Mouse (Mus musculus) neural tube, embryonic 15.5 days (tissue): ENCODE measurements around the gene Maip1. TPM values are rescaled to one million over a fixed set of nuclear protein-coding genes. Genes with fewer than 3 reads are reported as not detected.

Experiments used
- ATAC-seq: fragments of 200-750 bp; cut with Nextera tagmentation; 2 replicates; pipeline ENCODE4 v1.8.0; 2017; ENCODE audit warnings: mild to moderate bottlenecking, moderate TSS enrichment, moderate library complexity; ENCODE audit not compliant: low FRiP score
- H3K27ac ChIP-seq: fragments of 300-500 bp; sonication (generic); replicated peaks from 2 replicates; pipeline ENCODE4 v1.5.1; 2015; ENCODE audit warnings: mild to moderate bottlenecking, inconsistent platforms
- H3K27me3 ChIP-seq: fragments of 300-500 bp; sonication (generic); replicated peaks from 2 replicates; pipeline ENCODE4 v1.6.1; 2015; ENCODE audit warnings: inconsistent platforms
- H3K36me3 ChIP-seq: fragments of 300-500 bp; sonication (generic); 2 replicates; pipeline ENCODE4 v1.6.1; 2015; ENCODE audit warnings: inconsistent platforms
- H3K4me1 ChIP-seq: fragments of 300-500 bp; sonication (generic); 2 replicates; pipeline ENCODE4 v1.6.1; 2015; ENCODE audit warnings: inconsistent platforms
- H3K4me2 ChIP-seq: fragments of 300-500 bp; sonication (generic); 2 replicates; pipeline ENCODE4 v1.6.1; 2015; ENCODE audit warnings: inconsistent platforms, mild to moderate bottlenecking, moderate library complexity
- H3K4me3 ChIP-seq: fragments of 300-500 bp; sonication (generic); replicated peaks from 2 replicates; pipeline ENCODE4 v1.5.1; 2015; ENCODE audit warnings: mild to moderate bottlenecking, inconsistent platforms
- H3K9ac ChIP-seq: fragments of 300-500 bp; sonication (generic); replicated peaks from 2 replicates; pipeline ENCODE4 v1.6.1; 2015; ENCODE audit warnings: mild to moderate bottlenecking, inconsistent platforms
- H3K9me3 ChIP-seq: fragments of 300-500 bp; sonication (generic); replicated peaks from 2 replicates; pipeline ENCODE4 v1.6.1; 2016; ENCODE audit warnings: inconsistent platforms
- WGBS: fragments of 180-500 bp; shearing (Covaris S2); methylation state at CpG from one replicate; pipeline ENCODE4 v1.1.7; 2015; ENCODE audit warnings: mixed read lengths; 5-methylcytosine and 5-hydroxymethylcytosine counted together
- polyA plus RNA-seq: library from polyadenylated mRNA; unstranded; fragments of >200 nt; fragmentation: Nextera tagmentation; extraction: Ambion mirVana; gene quantifications from 2 replicates; pipeline ENCODE4 v1.2.1, GENCODE M21; 2015

The Maip1 gene
- polyA plus RNA-seq: 17.5 and 18.1 TPM in 2 replicates

DNA sequence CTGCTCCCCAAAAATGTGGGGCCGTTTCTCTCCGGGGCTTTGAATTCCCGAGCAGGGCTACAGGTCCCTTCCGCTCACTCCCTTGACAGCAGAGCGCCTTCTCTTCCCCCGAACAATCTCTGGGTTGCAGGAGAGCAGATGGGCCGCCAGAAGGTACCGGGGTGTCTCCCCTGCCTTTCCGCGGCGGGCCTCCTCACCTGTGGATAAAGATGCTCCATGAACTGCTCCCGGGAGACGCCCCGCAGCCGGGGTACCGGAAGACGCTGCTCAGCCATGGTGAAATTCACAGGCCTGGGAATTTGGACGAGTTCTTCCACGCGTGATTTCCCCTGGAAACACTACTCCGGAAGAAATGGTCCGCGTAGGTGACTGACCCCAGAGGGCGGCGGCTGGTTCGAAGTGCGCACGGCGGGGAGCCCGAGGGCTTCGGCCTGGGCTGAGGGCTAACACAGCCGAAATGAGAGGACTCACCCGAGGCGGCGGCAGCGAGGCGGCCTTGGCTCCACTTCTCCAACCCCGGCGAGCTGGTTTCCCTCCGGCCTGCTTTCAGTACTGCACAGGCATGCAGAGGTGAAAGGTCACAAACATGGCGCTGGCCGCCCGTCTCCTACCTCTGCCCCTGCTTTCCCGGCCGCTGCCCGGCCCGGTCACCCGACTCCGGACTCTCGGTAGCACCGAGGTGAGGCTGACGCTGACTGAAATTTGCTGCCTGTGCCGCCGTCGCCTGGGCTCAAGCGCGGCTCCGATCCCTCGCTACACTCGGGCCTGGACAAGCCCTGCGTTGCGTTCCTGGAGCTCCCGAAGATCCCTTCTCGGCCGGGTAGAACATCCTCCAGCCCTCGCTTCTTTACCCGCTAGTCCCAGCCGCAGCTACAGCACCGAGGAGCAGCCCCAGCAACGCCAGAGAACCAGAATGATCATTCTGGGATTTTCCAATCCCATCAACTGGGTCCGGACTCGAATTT, at the start of gene Maip1, which contains the start of gene Tyw5:
TSS of gene Maip1 (plus strand) at position 142 of the 965 bp plus-strand sequence.
TSS of gene Tyw5 (minus strand) at position 915 of the 965 bp plus-strand sequence.
- H3K9me3 ChIP-seq: no peaks in the 10 kb centered on the region
- H3K4me3 ChIP-seq: peak within 1 kb of the TSS; percentile 93
- H3K27ac ChIP-seq: peak within 1 kb of the TSS; percentile 96
- H3K36me3 ChIP-seq: no peaks in the 10 kb centered on the region
- ATAC-seq: peak; percentile 93
- under 1% methylated on average over 72 of the region's 72 CpGs for WGBS
- H3K27me3 ChIP-seq: no peaks in the 10 kb centered on the region
- peaks cover 35% of the 10 kb centered on the region for H3K4me1 ChIP-seq
- peak within 1 kb of the TSS; percentile 86 for H3K9ac ChIP-seq
- H3K4me2 ChIP-seq: peak within 1 kb of the TSS; percentile 82

DNA sequence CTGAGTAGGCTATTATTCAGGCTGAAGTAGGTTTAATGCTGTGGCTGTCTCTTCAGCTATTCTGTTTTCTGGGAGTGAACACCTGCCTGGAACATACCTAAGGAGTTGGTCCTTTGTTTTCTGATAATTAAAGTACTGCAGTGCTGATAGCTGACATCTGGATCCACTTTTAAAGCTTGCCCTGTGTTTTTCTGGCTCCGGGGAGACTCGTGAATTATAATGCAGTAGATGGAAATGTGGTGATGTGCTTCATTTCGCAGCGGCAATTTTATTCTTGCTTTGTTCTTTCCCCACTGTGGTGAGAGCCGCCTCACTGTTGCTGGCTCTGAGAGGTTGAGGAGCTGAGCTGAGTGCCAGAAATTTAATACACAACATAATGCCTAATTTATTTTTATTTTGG, 47.6 kb upstream of the Maip1 start:
- H3K9ac ChIP-seq: no peak overlapping the region
- H3K36me3 ChIP-seq: no peaks in the 10 kb centered on the region
- 49% methylated on average over 5 of the region's 5 CpGs for WGBS
- peak; percentile 55; the same call in 1 of the 2 replicates for ATAC-seq
- H3K4me2 ChIP-seq: no peak overlapping the region
- H3K27me3 ChIP-seq: no peaks in the 10 kb centered on the region
- H3K4me3 ChIP-seq: no peak overlapping the region
- H3K9me3 ChIP-seq: no peaks in the 10 kb centered on the region
- H3K4me1 ChIP-seq: no peaks in the 10 kb centered on the region
- no peak overlapping the region for H3K27ac ChIP-seq

DNA sequence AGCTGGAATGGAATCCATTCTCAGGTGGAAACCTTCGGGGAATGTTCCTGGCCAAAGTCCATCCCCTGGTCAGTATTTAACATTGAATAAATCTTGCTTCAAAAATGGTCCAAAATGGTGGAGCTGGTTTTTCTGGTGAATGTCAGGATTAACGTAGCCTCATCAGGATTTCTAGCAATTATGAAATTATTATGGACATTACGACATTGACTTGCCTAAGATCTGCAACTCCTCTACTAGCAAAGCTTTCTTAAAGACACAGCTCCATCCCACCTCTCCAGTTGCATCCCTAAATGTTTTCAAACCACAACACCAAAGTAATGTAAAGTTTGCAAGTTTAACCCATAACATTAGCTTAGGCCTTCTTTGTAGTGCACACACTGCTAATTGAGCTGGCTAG, 38.7 kb upstream of the Maip1 start:
- Histone ChIP-seq H3K9me3 (no peaks in the 10 kb centered on the region), H3K27me3 (no peaks in the 10 kb centered on the region), H3K9ac (no peak overlapping the region), H3K4me3 (no peak overlapping the region), H3K27ac (no peak overlapping the region), H3K4me1 (no peaks in the 10 kb centered on the region), H3K4me2 (no peak overlapping the region), H3K36me3 (no peaks in the 10 kb centered on the region)
- no peak for ATAC-seq
- WGBS: 96% methylated on average over 3 of the region's 3 CpGs

DNA sequence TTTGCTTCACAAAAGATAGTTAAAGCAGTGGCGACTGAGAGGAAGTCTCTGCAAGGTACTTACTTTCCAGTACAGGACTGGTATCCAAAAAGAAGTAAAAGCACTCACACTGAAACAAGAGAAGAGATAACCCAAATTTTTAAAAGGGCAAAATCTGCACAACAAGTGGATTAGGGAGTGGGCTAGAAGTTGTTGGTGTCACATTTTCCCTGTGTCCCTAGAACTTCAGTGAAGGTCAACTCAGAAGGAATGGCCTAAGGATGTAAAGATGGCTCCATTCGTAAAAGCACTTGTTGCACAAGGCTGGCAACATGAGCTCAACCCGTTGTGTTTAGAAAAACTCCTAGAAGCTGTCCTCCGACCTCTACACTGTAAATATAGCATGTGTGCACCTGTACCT, 37.0 kb upstream of the Maip1 start:
- Histone ChIP-seq H3K4me2 (no peak overlapping the region), H3K27me3 (no peaks in the 10 kb centered on the region), H3K27ac (no peak overlapping the region), H3K36me3 (no peaks in the 10 kb centered on the region), H3K9me3 (no peaks in the 10 kb centered on the region), H3K9ac (no peak overlapping the region), H3K4me3 (no peak overlapping the region), H3K4me1 (no peaks in the 10 kb centered on the region)
- WGBS: 91% methylated on average over 4 of the region's 4 CpGs
- ATAC-seq: no peak

DNA sequence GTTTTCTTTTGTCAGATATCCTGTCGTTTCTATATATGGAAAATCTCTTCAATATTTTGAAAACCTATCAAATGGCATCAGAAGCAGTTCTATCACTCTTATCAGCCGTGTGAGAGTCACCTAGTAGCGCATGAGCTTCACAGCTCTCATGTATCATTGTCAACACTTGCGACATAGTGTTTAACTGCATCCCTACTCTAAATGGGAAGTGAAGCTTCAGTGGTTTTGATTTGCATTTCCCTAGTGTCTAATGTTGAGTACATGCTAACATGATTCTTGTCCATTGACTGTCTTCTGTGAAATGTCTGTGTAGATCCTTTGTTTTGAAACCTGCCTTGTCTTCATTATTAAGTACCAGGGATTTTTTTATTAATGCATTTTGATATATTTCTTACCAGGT, 35.7 kb upstream of the Maip1 start:
- WGBS: 79% methylated on average over 4 of the region's 4 CpGs
- no peaks in the 10 kb centered on the region for H3K4me1 ChIP-seq
- no peak overlapping the region for H3K4me2 ChIP-seq
- H3K4me3 ChIP-seq: no peak overlapping the region
- no peaks in the 10 kb centered on the region for H3K36me3 ChIP-seq
- ATAC-seq: no peak
- no peak overlapping the region for H3K27ac ChIP-seq
- H3K27me3 ChIP-seq: no peaks in the 10 kb centered on the region
- H3K9me3 ChIP-seq: no peaks in the 10 kb centered on the region
- H3K9ac ChIP-seq: no peak overlapping the region

DNA sequence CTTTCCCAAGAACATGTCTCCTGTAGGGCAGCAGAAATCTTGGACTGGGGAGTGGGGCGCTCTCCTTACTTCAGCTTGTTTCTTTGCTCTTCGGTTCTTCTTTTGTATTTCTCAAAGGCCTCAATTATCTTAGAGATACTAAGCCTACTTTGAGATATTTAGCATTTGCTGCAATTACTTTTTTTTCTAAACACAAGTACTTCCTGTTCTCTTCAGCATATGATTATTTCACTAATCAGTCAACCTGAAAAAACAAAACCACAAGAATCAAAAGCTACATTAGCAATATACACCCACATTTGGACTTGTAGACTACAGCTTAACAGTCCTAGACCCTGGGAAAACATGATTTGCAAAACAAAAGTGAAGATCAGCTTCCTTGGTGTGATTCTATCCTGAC, 30.9 kb upstream of the Maip1 start:
- 93% methylated on average over 2 of the region's 2 CpGs for WGBS
- Histone ChIP-seq H3K27ac (no peak overlapping the region), H3K4me2 (no peak overlapping the region), H3K36me3 (no peaks in the 10 kb centered on the region), H3K9me3 (no peaks in the 10 kb centered on the region), H3K4me3 (no peak overlapping the region), H3K27me3 (no peaks in the 10 kb centered on the region), H3K9ac (no peak overlapping the region), H3K4me1 (peaks cover 24% of the 10 kb centered on the region)
- ATAC-seq: no peak

DNA sequence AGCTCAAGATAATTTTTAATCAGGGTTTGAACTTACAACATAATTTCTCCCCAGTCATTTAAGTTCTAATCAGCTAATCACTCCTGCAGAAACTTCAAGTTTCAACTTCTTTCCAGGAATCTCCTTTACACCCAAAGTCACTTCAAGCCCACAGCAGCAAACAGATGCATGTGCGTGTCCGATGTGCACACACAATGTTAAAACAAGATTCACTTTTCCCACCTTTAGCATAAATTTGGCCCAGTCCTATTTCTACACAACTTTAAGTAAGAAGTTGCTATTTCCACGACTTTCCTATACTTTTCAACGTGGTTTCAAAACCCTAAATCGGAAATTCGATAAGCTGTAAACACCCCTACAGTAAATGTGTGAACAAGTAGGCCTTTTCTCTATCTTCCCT, 29.3 kb upstream of the Maip1 start:
- no peak for ATAC-seq
- H3K4me3 ChIP-seq: peak overlapping the region; percentile 88; the same call in 1 of the 2 replicates
- no peaks in the 10 kb centered on the region for H3K9me3 ChIP-seq
- no peak overlapping the region for H3K27ac ChIP-seq
- WGBS: 72% methylated on average over 6 of the region's 6 CpGs
- peaks cover 24% of the 10 kb centered on the region for H3K4me1 ChIP-seq
- H3K36me3 ChIP-seq: no peaks in the 10 kb centered on the region
- peak overlapping the region; percentile 67 for H3K4me2 ChIP-seq
- H3K27me3 ChIP-seq: no peaks in the 10 kb centered on the region
- no peak overlapping the region for H3K9ac ChIP-seq

DNA sequence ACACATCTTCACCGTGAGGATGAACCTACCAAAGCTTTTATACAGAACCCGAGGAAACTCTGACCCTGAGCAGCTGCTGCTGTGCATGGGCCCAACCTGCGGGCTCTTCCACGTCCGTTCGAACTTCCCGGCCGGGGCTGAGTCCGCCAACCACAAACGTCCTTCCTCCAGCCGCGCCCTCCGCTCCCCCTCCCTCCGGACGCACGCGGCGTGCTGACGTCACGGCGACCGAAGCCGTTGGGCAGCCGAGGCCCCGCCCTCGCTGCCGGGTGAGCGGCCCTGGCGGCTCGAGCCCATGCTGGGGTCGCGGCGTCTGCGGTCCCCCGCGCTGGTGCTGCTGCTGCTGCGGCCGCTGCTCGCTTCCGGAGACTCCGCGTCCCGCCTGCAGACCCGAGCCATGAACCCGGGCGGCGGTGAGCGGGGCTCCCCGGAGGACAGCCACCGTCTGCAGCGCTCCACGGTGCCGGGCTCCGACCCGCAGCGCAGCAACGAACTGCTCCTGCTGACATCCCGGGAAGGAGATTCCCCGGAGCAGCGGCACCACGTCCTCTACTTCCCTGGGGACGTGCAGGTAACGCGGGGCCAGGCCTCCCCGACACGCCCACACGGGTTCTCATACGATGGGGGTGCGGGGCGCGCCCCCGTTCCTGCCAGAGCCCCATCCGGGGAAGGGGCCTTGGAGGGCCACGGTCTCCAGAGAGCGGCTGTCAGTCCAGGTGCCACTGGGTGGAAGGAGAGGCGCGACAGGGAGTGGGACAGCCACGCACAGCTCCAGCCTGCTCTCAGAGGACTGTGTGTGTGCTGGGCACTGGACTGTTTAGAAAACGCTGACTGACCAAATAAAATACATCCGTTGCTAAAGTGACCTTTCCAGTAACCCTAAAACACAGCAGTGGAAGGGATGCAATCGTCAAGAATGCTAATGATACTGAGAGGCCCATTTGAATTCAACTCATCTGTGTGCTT, 28.5 kb upstream of the Maip1 start, which contains the start of gene 1700066M21Rik:
TSS of gene 1700066M21Rik (plus strand) at position 245 of the 966 bp plus-strand sequence.
- H3K36me3 ChIP-seq: no peaks in the 10 kb centered on the region
- H3K9me3 ChIP-seq: no peaks in the 10 kb centered on the region
- H3K4me3 ChIP-seq: peak within 1 kb of the TSS; percentile 88
- WGBS: under 1% methylated on average over 80 of the region's 81 CpGs
- H3K27ac ChIP-seq: peak within 1 kb of the TSS; percentile 93
- peak within 1 kb of the TSS; percentile 67 for H3K4me2 ChIP-seq
- no peaks in the 10 kb centered on the region for H3K27me3 ChIP-seq
- peak within 1 kb of the TSS; percentile 92 for H3K9ac ChIP-seq
- H3K4me1 ChIP-seq: peaks cover 24% of the 10 kb centered on the region
- ATAC-seq: peak; percentile 99

DNA sequence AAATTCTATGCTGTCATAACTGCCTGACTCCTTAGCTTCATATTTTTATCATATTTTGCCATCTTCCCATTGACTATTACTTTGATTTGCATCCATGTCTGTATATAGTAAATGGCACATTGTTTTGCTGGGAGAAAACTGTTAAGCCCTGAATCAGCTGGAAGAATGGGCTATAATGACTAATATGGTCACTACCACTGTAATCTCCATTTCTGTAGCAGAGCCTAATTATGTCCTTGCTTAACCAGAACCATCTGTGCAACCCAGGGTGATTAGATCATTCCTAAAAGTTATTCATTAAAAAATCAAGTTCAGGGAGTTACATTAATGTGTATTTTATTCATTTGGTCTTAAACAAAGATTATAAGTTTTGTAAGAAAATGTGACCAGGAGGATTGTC, 19.6 kb upstream of the Maip1 start:
- Histone ChIP-seq H3K27me3 (no peaks in the 10 kb centered on the region), H3K36me3 (peaks cover 3% of the 10 kb centered on the region), H3K4me3 (no peak overlapping the region), H3K27ac (no peak overlapping the region), H3K4me2 (no peak overlapping the region), H3K9me3 (no peaks in the 10 kb centered on the region), H3K9ac (no peak overlapping the region), H3K4me1 (no peaks in the 10 kb centered on the region)
- no peak for ATAC-seq

DNA sequence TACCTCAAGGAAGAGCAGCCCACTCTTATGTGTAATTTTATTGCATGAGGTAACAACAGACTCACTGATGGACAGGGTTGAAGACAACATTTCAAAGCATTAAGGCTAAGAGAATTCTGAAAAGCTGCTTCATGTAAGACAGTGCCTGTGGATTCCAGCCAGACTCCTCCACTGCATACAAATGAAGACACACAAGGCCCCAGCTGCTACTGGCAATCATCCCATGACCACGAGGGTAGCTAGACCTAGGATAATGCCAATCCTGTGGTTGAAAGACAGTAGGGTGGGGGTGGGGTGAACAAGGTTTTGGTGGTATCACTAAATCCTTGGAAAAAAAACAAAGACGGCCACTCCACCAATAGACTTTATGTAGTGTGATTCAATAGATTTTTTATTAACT, 18.3 kb upstream of the Maip1 start:
- Histone ChIP-seq H3K9me3 (no peaks in the 10 kb centered on the region), H3K4me3 (no peak overlapping the region), H3K36me3 (peaks cover 8% of the 10 kb centered on the region), H3K27ac (no peak overlapping the region), H3K9ac (no peak overlapping the region), H3K4me1 (no peaks in the 10 kb centered on the region), H3K4me2 (no peak overlapping the region), H3K27me3 (no peaks in the 10 kb centered on the region)
- WGBS: 35% methylated on average over 2 of the region's 2 CpGs
- peak; percentile 81 for ATAC-seq

DNA sequence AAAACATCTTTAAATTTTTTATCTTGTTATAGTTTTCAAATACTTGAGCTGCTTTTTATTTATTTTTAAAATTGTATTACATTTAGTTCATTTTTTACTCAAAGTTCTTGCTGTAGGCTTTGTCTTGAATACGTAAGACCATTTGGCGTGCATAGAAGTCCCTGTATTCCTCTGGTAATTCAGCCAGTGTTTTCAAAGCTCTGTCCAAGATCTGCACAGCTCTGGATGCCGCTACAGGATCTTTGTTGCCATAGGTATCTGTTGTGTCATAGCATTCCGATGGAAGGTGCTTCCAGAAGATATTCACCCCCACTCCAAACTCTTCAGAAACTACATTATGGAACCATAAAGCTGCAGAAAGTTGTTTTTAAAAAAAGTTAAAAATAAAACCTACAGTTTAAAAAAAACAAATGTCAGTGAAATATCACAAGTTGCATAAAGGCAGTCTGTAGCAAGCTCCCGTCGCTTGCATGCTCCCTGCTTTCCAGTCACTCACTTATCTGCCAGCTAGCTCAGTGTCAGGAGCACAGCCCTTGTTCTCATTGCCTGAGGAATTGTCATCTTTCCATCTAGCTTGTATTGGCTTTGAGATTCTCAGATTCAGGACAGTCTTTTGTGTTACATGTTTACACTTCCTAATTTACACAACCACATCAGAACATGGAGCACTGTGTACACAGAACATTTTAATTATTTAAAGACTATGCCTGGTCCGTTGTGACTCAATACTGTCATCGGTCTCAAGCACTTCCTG, 17.5 kb upstream of the Maip1 start:
- H3K9me3 ChIP-seq: no peaks in the 10 kb centered on the region
- H3K4me1 ChIP-seq: no peaks in the 10 kb centered on the region
- H3K36me3 ChIP-seq: peaks cover 11% of the 10 kb centered on the region
- WGBS: 82% methylated on average over 8 of the region's 8 CpGs
- H3K4me2 ChIP-seq: no peak overlapping the region
- H3K9ac ChIP-seq: no peak overlapping the region
- H3K4me3 ChIP-seq: no peak overlapping the region
- no peaks in the 10 kb centered on the region for H3K27me3 ChIP-seq
- ATAC-seq: no peak
- H3K27ac ChIP-seq: no peak overlapping the region
